Mouse (Mus musculus): ENCODE results near the gene Gm49450. TPM values are rescaled to one million over a fixed set of nuclear protein-coding genes. Genes with fewer than 3 reads are reported as not detected.
"Not testable (repeated sequence)": the region's sequence is repeated elsewhere in the genome, so short reads cannot be mapped to it uniquely, and the experiment has no call there.

Gene Gm49450
- polyA plus RNA-seq, 1 experiment from 2014 or later, result not detected

DNA sequence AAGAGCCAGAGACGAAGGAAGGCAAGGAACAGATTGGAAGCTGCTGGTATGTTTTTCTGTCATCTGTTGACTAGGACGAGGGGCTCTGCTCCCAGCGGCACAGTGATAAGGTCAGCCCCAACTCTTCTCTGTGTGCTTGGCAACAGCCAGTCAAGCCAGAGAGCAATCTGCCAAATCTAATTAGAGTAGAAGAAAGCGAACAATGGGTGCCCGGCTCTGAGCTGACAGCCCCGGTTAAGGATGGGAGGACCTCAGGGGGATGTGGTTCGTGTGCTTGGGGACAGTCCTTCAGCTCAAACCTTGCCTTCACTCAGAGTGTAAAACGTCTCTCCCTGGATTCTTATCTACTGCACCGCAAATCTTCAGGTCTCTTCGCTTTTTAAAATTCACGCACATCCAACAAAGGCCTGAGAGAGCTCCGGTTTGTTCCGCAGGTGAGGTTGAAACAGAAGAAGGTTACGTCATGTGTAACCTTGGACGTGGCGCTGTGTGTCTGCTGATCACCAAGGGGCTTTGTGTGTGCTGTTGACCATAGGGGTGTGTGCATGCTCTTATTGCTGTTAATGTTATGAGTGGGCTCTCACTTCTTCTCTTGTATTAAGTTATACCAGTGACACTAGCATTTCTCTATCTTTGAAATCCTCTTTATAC is 30.2 kb upstream of the Gm49450 start:
- H3K9ac ChIP-seq, result peak overlapping the region; percentile 70
- peaks cover 58% of the 10 kb centered on the region for H3K4me1 ChIP-seq (replicated peaks)
- no peaks in the 10 kb centered on the region for H3K9me3 ChIP-seq
- H3K27ac ChIP-seq (replicated peaks), result peak overlapping the region; percentile 96
- peak; percentile 70 for ATAC-seq (ENCODE audit: low FRiP score, low read depth)
- H3K36me3 ChIP-seq, result no peaks in the 10 kb centered on the region
- 7% methylated on average over 16 of the region's 16 CpGs for WGBS
- H3K4me3 ChIP-seq, result peak overlapping the region; percentile 43
- H3K27me3 ChIP-seq, result no peaks in the 10 kb centered on the region
- peak overlapping the region; percentile 81 for H3K4me2 ChIP-seq

DNA sequence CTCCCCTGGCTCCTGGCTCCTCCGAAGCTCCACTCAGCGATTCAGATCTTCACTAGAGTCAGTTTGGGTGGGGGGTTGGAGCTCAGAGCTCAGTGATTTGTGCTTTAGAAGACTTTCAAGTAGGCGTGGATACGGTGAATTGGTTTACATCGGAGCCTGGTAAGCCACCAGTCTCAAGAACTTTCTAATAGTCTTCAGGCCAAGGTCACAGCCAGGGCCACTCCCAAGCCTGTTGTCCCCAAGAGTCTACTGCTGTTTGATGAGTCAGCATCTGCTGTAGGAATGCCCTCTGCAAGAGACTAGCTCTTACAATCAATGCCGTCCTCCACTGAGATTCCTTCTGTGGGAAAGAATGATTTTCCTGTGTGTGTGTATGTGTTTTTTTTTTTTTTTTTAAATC is 28.7 kb upstream of the Gm49450 start:
- Histone ChIP-seq H3K9ac (no peak overlapping the region), H3K27ac (replicated peaks) (peak overlapping the region; percentile 96), H3K9me3 (no peaks in the 10 kb centered on the region), H3K27me3 (no peaks in the 10 kb centered on the region), H3K4me3 (no peak overlapping the region), H3K36me3 (no peaks in the 10 kb centered on the region), H3K4me2 (no peak overlapping the region; the same call in 1 of the 2 replicates), H3K4me1 (replicated peaks) (peaks cover 58% of the 10 kb centered on the region)
- 65% methylated on average over 6 of the region's 6 CpGs for WGBS
- ATAC-seq (ENCODE audit: low FRiP score, low read depth), result no peak

- H3K9ac ChIP-seq, result no peak overlapping the region
- H3K4me1 ChIP-seq (replicated peaks), result peaks cover 55% of the 10 kb centered on the region
- H3K4me3 ChIP-seq, result no peak overlapping the region
- no peaks in the 10 kb centered on the region for H3K9me3 ChIP-seq
- no peaks in the 10 kb centered on the region for H3K36me3 ChIP-seq
- 51% methylated on average over 7 of the region's 7 CpGs for WGBS
- H3K27ac ChIP-seq (replicated peaks), result peak overlapping the region; percentile 55
- no peaks in the 10 kb centered on the region for H3K27me3 ChIP-seq
- no peak overlapping the region for H3K4me2 ChIP-seq
- no peak for ATAC-seq (ENCODE audit: low FRiP score, low read depth)
These were observed 26.8 kb upstream of the Gm49450 start for GRCm38 (mm10) chr15:98980012-98980614.

GRCm38 (mm10) chr15:98978409-98979172 is 25.2 kb upstream of the Gm49450 start:
- H3K4me1 ChIP-seq (replicated peaks), result peaks cover 55% of the 10 kb centered on the region
- no peaks in the 10 kb centered on the region for H3K27me3 ChIP-seq
- 29% methylated on average over 20 of the region's 20 CpGs for WGBS
- H3K27ac ChIP-seq (replicated peaks), result peak overlapping the region; percentile 83
- H3K9me3 ChIP-seq, result no peaks in the 10 kb centered on the region
- no peak for ATAC-seq (ENCODE audit: low FRiP score, low read depth)
- no peak overlapping the region for H3K9ac ChIP-seq
- H3K36me3 ChIP-seq, result no peaks in the 10 kb centered on the region
- peak overlapping the region; percentile 5 for H3K4me3 ChIP-seq
- peak overlapping the region; percentile 42 for H3K4me2 ChIP-seq

GRCm38 (mm10) chr15:98977759-98978408 is 24.5 kb upstream of the Gm49450 start:
- H3K4me3 ChIP-seq, result peak overlapping the region; percentile 5
- peak; percentile 75 for ATAC-seq (ENCODE audit: low FRiP score, low read depth)
- H3K4me1 ChIP-seq (replicated peaks), result peaks cover 57% of the 10 kb centered on the region
- H3K9ac ChIP-seq, result no peak overlapping the region
- H3K9me3 ChIP-seq, result no peaks in the 10 kb centered on the region
- no peaks in the 10 kb centered on the region for H3K27me3 ChIP-seq
- 23% methylated on average over 14 of the region's 14 CpGs for WGBS
- peak overlapping the region; percentile 42 for H3K4me2 ChIP-seq
- H3K36me3 ChIP-seq, result no peaks in the 10 kb centered on the region
- peak overlapping the region; percentile 83 for H3K27ac ChIP-seq (replicated peaks)

GRCm38 (mm10) chr15:98976763-98977758 is 23.7 kb upstream of the Gm49450 start:
- Histone ChIP-seq H3K4me1 (replicated peaks) (peaks cover 57% of the 10 kb centered on the region), H3K36me3 (no peaks in the 10 kb centered on the region), H3K27ac (replicated peaks) (peak overlapping the region; percentile 83), H3K27me3 (no peaks in the 10 kb centered on the region), H3K4me2 (peak overlapping the region; percentile 42), H3K9ac (0 out of 2 replicates have a peak overlapping the region, but pooled peaks have one; percentile 14), H3K4me3 (no peak overlapping the region), H3K9me3 (no peaks in the 10 kb centered on the region)
- WGBS, result 47% methylated on average over 21 of the region's 21 CpGs
- ATAC-seq (ENCODE audit: low FRiP score, low read depth), result no peak

GRCm38 (mm10) chr15:98973015-98973614 is 19.8 kb upstream of the Gm49450 start:
- Histone ChIP-seq H3K4me2 (no peak overlapping the region), H3K9me3 (no peaks in the 10 kb centered on the region), H3K27me3 (no peaks in the 10 kb centered on the region), H3K4me3 (no peak overlapping the region), H3K9ac (no peak overlapping the region), H3K4me1 (replicated peaks) (peaks cover 70% of the 10 kb centered on the region), H3K27ac (replicated peaks) (peak overlapping the region; percentile 99), H3K36me3 (no peaks in the 10 kb centered on the region)
- 58% methylated on average over 9 of the region's 9 CpGs for WGBS
- ATAC-seq (ENCODE audit: low FRiP score, low read depth), result no peak

GRCm38 (mm10) chr15:98971576-98972320 is 18.4 kb upstream of the Gm49450 start:
- Histone ChIP-seq H3K4me1 (replicated peaks) (peaks cover 59% of the 10 kb centered on the region), H3K27ac (replicated peaks) (peak overlapping the region; percentile 99), H3K4me2 (peak overlapping the region; percentile 59), H3K4me3 (peak overlapping the region; percentile 26), H3K9ac (peak overlapping the region; percentile 43)
- 40% methylated on average over 15 of the region's 15 CpGs for WGBS
- not testable (repeated sequence) for H3K9me3 ChIP-seq, H3K36me3 ChIP-seq, H3K27me3 ChIP-seq
- ATAC-seq (ENCODE audit: low FRiP score, low read depth), result peak; percentile 40; the same call in 1 of the 2 replicates

- Histone ChIP-seq H3K4me2 (peak overlapping the region; percentile 59), H3K4me1 (replicated peaks) (peaks cover 56% of the 10 kb centered on the region), H3K36me3 (no peaks in the 10 kb centered on the region), H3K27ac (replicated peaks) (peak overlapping the region; percentile 99), H3K9ac (peak overlapping the region; percentile 43), H3K4me3 (peak overlapping the region; percentile 26), H3K9me3 (no peaks in the 10 kb centered on the region), H3K27me3 (no peaks in the 10 kb centered on the region)
- peak; percentile 71 for ATAC-seq (ENCODE audit: low FRiP score, low read depth)
- 6% methylated on average over 4 of the region's 4 CpGs for whole genome bisulfite sequencing
These were observed 17.8 kb upstream of the Gm49450 start for GRCm38 (mm10) chr15:98971111-98971510.

DNA sequence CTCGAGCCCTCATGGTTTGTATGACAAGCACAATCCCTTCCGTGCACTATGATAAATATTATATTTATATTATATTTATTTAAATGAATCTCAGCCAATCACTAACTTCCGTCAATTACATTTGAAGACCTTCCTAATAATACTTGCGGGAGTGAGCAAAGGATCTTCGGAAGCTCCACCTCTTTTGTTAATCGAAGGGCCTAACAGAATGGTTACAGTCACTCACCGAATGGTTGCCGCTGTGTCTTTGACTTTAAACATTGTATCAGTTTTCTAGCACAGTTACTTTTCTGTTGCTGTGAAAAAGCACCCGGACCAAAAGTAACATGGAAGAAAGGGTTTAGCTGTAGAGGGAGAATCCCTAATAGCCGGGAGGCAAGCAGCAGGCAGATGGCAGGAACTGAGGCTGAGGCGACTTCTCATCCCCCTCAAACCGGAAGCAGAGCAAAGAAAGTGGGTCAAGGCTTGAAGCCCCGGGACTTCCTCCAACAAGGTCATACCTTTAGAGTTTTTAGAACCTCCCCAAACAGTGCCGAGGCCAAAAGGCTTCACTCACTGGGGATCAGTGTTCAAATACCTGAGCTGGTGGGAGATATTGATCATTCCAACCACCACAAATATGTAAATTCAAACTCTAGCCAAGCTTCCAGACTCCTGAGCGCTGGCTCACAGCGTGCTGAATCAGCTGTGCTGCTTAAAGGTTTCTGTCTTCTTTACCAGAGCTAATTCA is 16.2 kb upstream of the Gm49450 start:
- H3K4me1 ChIP-seq (replicated peaks), result peaks cover 60% of the 10 kb centered on the region
- H3K27me3 ChIP-seq, result no peaks in the 10 kb centered on the region

More for the DNA sequence above, 16.2 kb upstream of the Gm49450 start:
- Histone ChIP-seq H3K36me3 (no peaks in the 10 kb centered on the region), H3K9me3 (no peaks in the 10 kb centered on the region), H3K4me2 (peak overlapping the region; percentile 59), H3K9ac (peak overlapping the region; percentile 23; the same call in 1 of the 2 replicates), H3K27ac (replicated peaks) (peak overlapping the region; percentile 99), H3K4me3 (no peak overlapping the region)
- no peak for ATAC-seq (ENCODE audit: low FRiP score, low read depth)
- 4% methylated on average over 16 of the region's 16 CpGs for whole genome bisulfite sequencing
